8 mouse cellular contexts compared by ENCODE assay signal in the genomic region with DNA sequence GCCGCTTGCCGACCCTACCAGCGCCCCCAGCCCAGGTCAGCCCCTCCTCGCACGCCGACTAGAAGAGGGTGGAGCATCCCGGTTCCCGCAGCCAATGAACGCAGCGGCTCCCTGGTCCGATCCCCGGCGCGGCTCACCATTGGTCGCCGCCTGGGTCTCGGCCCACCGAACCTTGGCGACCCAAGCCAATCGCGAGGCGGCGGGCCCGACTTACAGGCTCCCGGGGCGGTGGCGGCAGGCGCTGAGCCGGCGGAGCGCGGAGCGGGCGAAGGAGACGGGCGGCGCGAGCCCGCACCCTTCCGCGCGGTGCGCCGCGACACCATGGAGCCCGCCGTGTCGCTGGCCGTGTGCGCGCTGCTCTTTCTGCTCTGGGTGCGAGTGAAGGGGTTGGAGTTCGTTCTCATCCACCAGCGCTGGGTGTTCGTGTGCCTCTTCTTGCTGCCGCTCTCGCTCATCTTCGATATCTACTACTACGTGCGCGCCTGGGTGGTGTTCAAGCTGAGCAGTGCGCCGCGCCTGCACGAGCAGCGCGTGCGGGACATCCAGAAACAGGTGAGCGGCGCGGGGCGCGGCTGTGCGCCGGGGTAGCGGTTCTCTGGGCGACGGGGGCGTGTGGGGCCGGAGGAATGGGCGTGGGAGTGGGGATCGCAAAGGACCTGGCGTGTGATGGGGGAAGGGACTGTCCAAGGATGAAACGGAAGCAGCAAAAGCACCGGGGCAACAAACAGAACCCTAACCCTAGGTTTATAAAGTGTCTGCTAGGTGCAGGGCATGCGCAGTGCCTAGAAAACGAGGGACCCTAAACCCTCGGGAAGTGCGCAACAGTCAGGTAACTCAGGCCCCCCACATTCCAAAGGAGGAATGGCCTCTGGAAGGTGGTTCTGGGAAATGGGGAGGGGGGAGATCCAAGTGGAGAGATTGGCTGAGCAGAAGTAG. TPM values are rescaled to one million over a fixed set of nuclear protein-coding genes. Genes with fewer than 3 reads are reported as not detected.
DNase-seq lines count a peak whose midpoint lies in the region; ATAC-seq and TF ChIP-seq lines count a peak whose summit lies in the region.

A gene (plus strand): TSS at position 193 of the 936 bp plus-strand sequence.

- WGBS in forebrain, embryonic 10.5 days = under 1% methylated on average over 87 of the region's 89 CpGs
- WGBS in heart, embryonic 15.5 days = under 1% methylated on average over 89 of the region's 89 CpGs
- under 1% methylated on average over 87 of the region's 89 CpGs for WGBS in liver, embryonic 14.5 days (ENCODE audit: insufficient replicate concordance)
- under 1% methylated on average over 89 of the region's 89 CpGs for WGBS in neural tube, embryonic 11.5 days
- under 1% methylated on average over 55 of the region's 89 CpGs for WGBS in stomach, postnatal 0 days

- DNase-seq in c-Kit-negative CD71-positive TER-119-positive erythroid progenitor cells, embryonic 14.5 days (ENCODE audit: low read depth, low spot score) = peak; percentile 68
- peak; percentile 97 for DNase-seq in forebrain, embryonic 10.5 days (ENCODE audit: extremely low spot score, low spot score)
- peak; percentile 95 to 98 for DNase-seq in kidney, postnatal 25 days
- DNase-seq in liver, embryonic 14.5 days (ENCODE audit: low read depth in 3 of 3, low spot score in 3 of 3) = peak; percentile 81 to 88 (median 85)
- DNase-seq in neural tube, embryonic 11.5 days (ENCODE audit: low spot score) = peak; percentile 97
- DNase-seq in stomach, postnatal 0 days (ENCODE audit: low spot score) = peak; percentile 95

- H3K9ac ChIP-seq in heart, embryonic 15.5 days = peak within 1 kb of the TSS; percentile 68
- H3K9ac ChIP-seq in liver, embryonic 14.5 days (replicated peaks) = peak within 1 kb of the TSS; percentile 82
- H3K9ac ChIP-seq in neural tube, embryonic 11.5 days (ENCODE audit: low read length) = peak within 1 kb of the TSS; percentile 74
- H3K9ac ChIP-seq in stomach, postnatal 0 days (ENCODE audit: low read length) = peak within 1 kb of the TSS; percentile 68

- H3K4me1 ChIP-seq in forebrain, embryonic 10.5 days = peaks cover 46% of the 10 kb centered on the region
- H3K4me1 ChIP-seq in heart, embryonic 15.5 days (replicated peaks) = peaks cover 34% of the 10 kb centered on the region
- H3K4me1 ChIP-seq in liver, embryonic 14.5 days (replicated peaks; ENCODE audit: control insufficient read depth in 2 of 2, insufficient read depth in 2 of 2, low read length in 1 of 2) = peaks cover 10 to 31% of the 10 kb centered on the region in 2 experiments
- peaks cover 23% of the 10 kb centered on the region for H3K4me1 ChIP-seq in neural tube, embryonic 11.5 days (ENCODE audit: control insufficient read depth, insufficient read depth, low read length)
- H3K4me1 ChIP-seq in stomach, postnatal 0 days (replicated peaks; ENCODE audit: control insufficient read depth, insufficient read depth) = peaks cover 10% of the 10 kb centered on the region; the same call in 1 of the 2 replicates

- TF ChIP-seq CTCF in liver, embryonic 14.5 days (IDR thresholded peaks at IDR 0.05; ENCODE audit: low read depth) = no peak
- no peak for TF ChIP-seq CTCF in stomach, postnatal 0 days (IDR thresholded peaks at IDR 0.05; ENCODE audit: low read depth)

- no peaks in the 10 kb centered on the region for H3K9me3 ChIP-seq in forebrain, embryonic 10.5 days
- no peaks in the 10 kb centered on the region for H3K9me3 ChIP-seq in heart, embryonic 15.5 days (replicated peaks)
- no peaks in the 10 kb centered on the region for H3K9me3 ChIP-seq in liver, embryonic 14.5 days (ENCODE audit: control insufficient read depth, low read length)
- no peaks in the 10 kb centered on the region for H3K9me3 ChIP-seq in neural tube, embryonic 11.5 days (ENCODE audit: control insufficient read depth, low read length)
- no peaks in the 10 kb centered on the region for H3K9me3 ChIP-seq in stomach, postnatal 0 days (ENCODE audit: control insufficient read depth, low read length)

- peak; percentile 96 for ATAC-seq in CD4-positive, CD25-positive, alpha-beta regulatory T cell, adult 4 months
- ATAC-seq in heart, embryonic 15.5 days (replicated peaks; ENCODE audit: insufficient number of reproducible peaks, insufficient read depth, low FRiP score, low read depth) = peak; percentile 98
- ATAC-seq in liver, embryonic 14.5 days (ENCODE audit: insufficient read depth) = peak; percentile 97
- peak; percentile 99 for ATAC-seq in neural tube, embryonic 11.5 days (ENCODE audit: insufficient read depth, low FRiP score, low TSS enrichment)
- ATAC-seq in stomach, postnatal 0 days (ENCODE audit: low FRiP score, low TSS enrichment) = peak; percentile 95

- no peaks in the 10 kb centered on the region; the same call in 1 of the 2 replicates for H3K27me3 ChIP-seq in forebrain, embryonic 10.5 days (ENCODE audit: poor library complexity, severe bottlenecking)
- no peaks in the 10 kb centered on the region for H3K27me3 ChIP-seq in heart, embryonic 15.5 days
- H3K27me3 ChIP-seq in liver, embryonic 14.5 days (ENCODE audit: control insufficient read depth, insufficient read depth, low read length) = no peaks in the 10 kb centered on the region
- H3K27me3 ChIP-seq in neural tube, embryonic 11.5 days (ENCODE audit: control insufficient read depth, insufficient read depth, low read length) = no peaks in the 10 kb centered on the region
- H3K27me3 ChIP-seq in stomach, postnatal 0 days (ENCODE audit: control insufficient read depth, insufficient read depth, low read length) = no peaks in the 10 kb centered on the region

- H3K4me2 ChIP-seq in heart, embryonic 15.5 days = peak within 1 kb of the TSS; percentile 95
- peak within 1 kb of the TSS; percentile 100 for H3K4me2 ChIP-seq in liver, embryonic 14.5 days (ENCODE audit: low read depth)
- H3K4me2 ChIP-seq in neural tube, embryonic 11.5 days (ENCODE audit: low read depth) = peak within 1 kb of the TSS; percentile 92
- H3K4me2 ChIP-seq in stomach, postnatal 0 days (replicated peaks; ENCODE audit: low read depth) = peak within 1 kb of the TSS; percentile 87

- peak within 1 kb of the TSS; percentile 97 for H3K27ac ChIP-seq in forebrain, embryonic 10.5 days
- peak within 1 kb of the TSS; percentile 68 for H3K27ac ChIP-seq in heart, embryonic 15.5 days
- H3K27ac ChIP-seq in liver, embryonic 14.5 days = peak within 1 kb of the TSS; percentile 40
- H3K27ac ChIP-seq in neural tube, embryonic 11.5 days (ENCODE audit: low read depth, low read length) = peak within 1 kb of the TSS; percentile 86
- H3K27ac ChIP-seq in stomach, postnatal 0 days (replicated peaks) = peak within 1 kb of the TSS; percentile 84

- peaks cover 41% of the 10 kb centered on the region for H3K36me3 ChIP-seq in forebrain, embryonic 10.5 days (replicated peaks)
- H3K36me3 ChIP-seq in heart, embryonic 15.5 days = peaks cover 11% of the 10 kb centered on the region
- H3K36me3 ChIP-seq in liver, embryonic 14.5 days (replicated peaks; ENCODE audit: control insufficient read depth, insufficient read depth, low read depth) = peaks cover 16% of the 10 kb centered on the region
- peaks cover 8% of the 10 kb centered on the region for H3K36me3 ChIP-seq in neural tube, embryonic 11.5 days (ENCODE audit: control insufficient read depth, insufficient read depth, low read length)
- H3K36me3 ChIP-seq in stomach, postnatal 0 days (ENCODE audit: control insufficient read depth, insufficient read depth, low read length) = no peaks in the 10 kb centered on the region

- no peak for TF ChIP-seq EP300 in liver, embryonic 14.5 days (IDR thresholded peaks at IDR 0.05; ENCODE audit: low read depth)
- TF ChIP-seq EP300 in stomach, postnatal 0 days (optimal IDR thresholded peaks at IDR 0.05) = no peak

- H3K4me3 ChIP-seq in forebrain, embryonic 10.5 days = peak within 1 kb of the TSS; percentile 97
- H3K4me3 ChIP-seq in heart, embryonic 15.5 days = peak within 1 kb of the TSS; percentile 78
- H3K4me3 ChIP-seq in liver, embryonic 14.5 days (ENCODE audit: insufficient read depth in 1 of 2, low read depth in 2 of 2, low read length in 2 of 2) = peak within 1 kb of the TSS; percentile 80 to 94
- H3K4me3 ChIP-seq in neural tube, embryonic 11.5 days (ENCODE audit: low read depth, low read length) = peak within 1 kb of the TSS; percentile 86
- H3K4me3 ChIP-seq in stomach, postnatal 0 days (ENCODE audit: low read depth, low read length) = peak within 1 kb of the TSS; percentile 65

RNA-seq across cellular contexts. Expression of the gene that starts here (rescaled TPM):
- 1 to 10 TPM; 2.6 to 3.0 TPM for polyA plus RNA-seq in CD4-positive, CD25-positive, alpha-beta regulatory T cell, adult 4 months (2017; shearing (Covaris generic))
- 10.5 and 11.7 TPM in 2 replicates for polyA plus RNA-seq in forebrain, embryonic 10.5 days (2016; fragmentation: Nextera tagmentation; extraction: Ambion mirVana)
- 1.9 and 2.8 TPM in 2 replicates for polyA plus RNA-seq in heart, embryonic 15.5 days (2015; fragmentation: Nextera tagmentation; extraction: Ambion mirVana)
- polyA plus RNA-seq in liver, embryonic 14.5 days (2012; rRNA removed) = 52.8 and 53.2 TPM in 2 replicates
- polyA plus RNA-seq in liver, embryonic 14.5 days (2014; fragmentation: Nextera tagmentation; extraction: Ambion mirVana) = 20.5 and 25.3 TPM in 2 replicates
- 28.2 and 30.4 TPM in 2 replicates for polyA plus RNA-seq in neural tube, embryonic 11.5 days (2014; fragmentation: Nextera tagmentation; extraction: Ambion mirVana)
- 4.7 and 7.1 TPM in 2 replicates for polyA plus RNA-seq in stomach, postnatal 0 days (2015; fragmentation: Nextera tagmentation; extraction: Ambion mirVana)

Comparison
In these comparisons a context has a peak if more than half of its experiments do, and no peak if none do; other contexts are left out.
1. Peak in every context shown above with its lines: DNase-seq, ATAC-seq, H3K4me3 ChIP-seq and H3K27ac ChIP-seq.
2. H3K27ac ChIP-seq: peak in every context shown above with its lines; median percentile 97 in forebrain, embryonic 10.5 days; 86 in neural tube, embryonic 11.5 days; 84 in stomach, postnatal 0 days; 68 in heart, embryonic 15.5 days; 40 in liver, embryonic 14.5 days.